Mouse (Mus musculus) megakaryocyte, embryonic 14.5 days (primary cell): ENCODE results near the gene Rtn2.

Source experiments
- FLI1 ChIP-seq: IDR thresholded peaks from 2 replicates; pipeline ENCODE4 v1.6.1; 2012; ENCODE audit warnings: low read length, inconsistent platforms, mixed read lengths
- GATA1 ChIP-seq: IDR thresholded peaks from 3 replicates; pipeline ENCODE4 v1.6.1; 2012; ENCODE audit warnings: mixed read lengths, low read length, inconsistent platforms, borderline replicate concordance

- no peak for TF ChIP-seq GATA1
- no peak for TF ChIP-seq FLI1
Observed at GRCm38 (mm10) chr7:19319458-19319857, 37.0 kb downstream of the Rtn2 start.
